Mouse (Mus musculus): ENCODE data around the gene Swsap1. TPM values are rescaled to one million over a fixed set of nuclear protein-coding genes. Genes with fewer than 3 reads are reported as not detected.

The Swsap1 gene
- polyA plus RNA-seq, 1 experiment from 2014 or later, result 22.5 TPM

GRCm38 (mm10) chr9:21923036-21923435, 32.5 kb upstream of the Swsap1 start:
- DNase-seq (ENCODE audit: low spot score) (no peak), ATAC-seq (ENCODE audit: insufficient read depth, low FRiP score, low TSS enrichment) (no peak)
- no peaks in the 10 kb centered on the region for H3K27me3 ChIP-seq (ENCODE audit: control insufficient read depth, insufficient read depth, low read length)

GRCm38 (mm10) chr9:21923490-21924098, 32.0 kb upstream of the Swsap1 start:
- H3K9ac ChIP-seq (ENCODE audit: low read length), result no peak overlapping the region
- ATAC-seq (ENCODE audit: insufficient read depth, low FRiP score, low TSS enrichment), result no peak
- 79% methylated on average over 3 of the region's 3 CpGs for WGBS
- no peak overlapping the region for H3K4me2 ChIP-seq (ENCODE audit: low read depth)
- no peak overlapping the region for H3K4me3 ChIP-seq (ENCODE audit: low read depth, low read length)
- no peaks in the 10 kb centered on the region for H3K9me3 ChIP-seq (ENCODE audit: control insufficient read depth, low read length)
- no peaks in the 10 kb centered on the region for H3K27me3 ChIP-seq (ENCODE audit: control insufficient read depth, insufficient read depth, low read length)
- no peaks in the 10 kb centered on the region for H3K4me1 ChIP-seq (ENCODE audit: control insufficient read depth, insufficient read depth, low read length)
- no peak for DNase-seq (ENCODE audit: low spot score)
- H3K27ac ChIP-seq (ENCODE audit: low read depth, low read length), result no peak overlapping the region
- H3K36me3 ChIP-seq (ENCODE audit: control insufficient read depth, insufficient read depth, low read length), result no peaks in the 10 kb centered on the region

More at GRCm38 (mm10) chr9:21923036-21923435, 32.5 kb upstream of the Swsap1 start:
- WGBS, result 84% methylated on average over 4 of the region's 4 CpGs
- Histone ChIP-seq H3K4me3 (ENCODE audit: low read depth, low read length) (no peak overlapping the region), H3K9me3 (ENCODE audit: control insufficient read depth, low read length) (no peaks in the 10 kb centered on the region), H3K4me2 (ENCODE audit: low read depth) (no peak overlapping the region), H3K27ac (ENCODE audit: low read depth, low read length) (no peak overlapping the region), H3K9ac (ENCODE audit: low read length) (no peak overlapping the region), H3K36me3 (ENCODE audit: control insufficient read depth, insufficient read depth, low read length) (no peaks in the 10 kb centered on the region), H3K4me1 (ENCODE audit: control insufficient read depth, insufficient read depth, low read length) (no peaks in the 10 kb centered on the region)

GRCm38 (mm10) chr9:21924099-21924493, 31.5 kb upstream of the Swsap1 start:
- 90% methylated on average over 6 of the region's 6 CpGs for WGBS
- Histone ChIP-seq H3K4me3 (ENCODE audit: low read depth, low read length) (no peak overlapping the region), H3K27ac (ENCODE audit: low read depth, low read length) (no peak overlapping the region), H3K36me3 (ENCODE audit: control insufficient read depth, insufficient read depth, low read length) (no peaks in the 10 kb centered on the region), H3K9me3 (ENCODE audit: control insufficient read depth, low read length) (no peaks in the 10 kb centered on the region), H3K27me3 (ENCODE audit: control insufficient read depth, insufficient read depth, low read length) (no peaks in the 10 kb centered on the region), H3K4me2 (ENCODE audit: low read depth) (no peak overlapping the region), H3K4me1 (ENCODE audit: control insufficient read depth, insufficient read depth, low read length) (no peaks in the 10 kb centered on the region), H3K9ac (ENCODE audit: low read length) (no peak overlapping the region)
- no peak for DNase-seq (ENCODE audit: low spot score)
- ATAC-seq (ENCODE audit: insufficient read depth, low FRiP score, low TSS enrichment), result no peak

- no peak overlapping the region for H3K4me3 ChIP-seq (ENCODE audit: low read depth, low read length)
- DNase-seq (ENCODE audit: low spot score) (no peak), ATAC-seq (ENCODE audit: insufficient read depth, low FRiP score, low TSS enrichment) (no peak)
- no peaks in the 10 kb centered on the region for H3K36me3 ChIP-seq (ENCODE audit: control insufficient read depth, insufficient read depth, low read length)
- H3K27me3 ChIP-seq (ENCODE audit: control insufficient read depth, insufficient read depth, low read length), result no peaks in the 10 kb centered on the region
- 90% methylated on average over 3 of the region's 3 CpGs for WGBS
- H3K9ac ChIP-seq (ENCODE audit: low read length), result no peak overlapping the region
- H3K9me3 ChIP-seq (ENCODE audit: control insufficient read depth, low read length), result no peaks in the 10 kb centered on the region
- H3K4me2 ChIP-seq (ENCODE audit: low read depth), result no peak overlapping the region
- H3K27ac ChIP-seq (ENCODE audit: low read depth, low read length), result no peak overlapping the region
- no peaks in the 10 kb centered on the region for H3K4me1 ChIP-seq (ENCODE audit: control insufficient read depth, insufficient read depth, low read length)
Measured at GRCm38 (mm10) chr9:21925034-21925433, 30.5 kb upstream of the Swsap1 start.

- Histone ChIP-seq H3K36me3 (ENCODE audit: control insufficient read depth, insufficient read depth, low read length) (no peaks in the 10 kb centered on the region), H3K4me3 (ENCODE audit: low read depth, low read length) (no peak overlapping the region), H3K27ac (ENCODE audit: low read depth, low read length) (no peak overlapping the region), H3K9me3 (ENCODE audit: control insufficient read depth, low read length) (no peaks in the 10 kb centered on the region), H3K4me1 (ENCODE audit: control insufficient read depth, insufficient read depth, low read length) (no peaks in the 10 kb centered on the region), H3K4me2 (ENCODE audit: low read depth) (no peak overlapping the region), H3K27me3 (ENCODE audit: control insufficient read depth, insufficient read depth, low read length) (no peaks in the 10 kb centered on the region), H3K9ac (ENCODE audit: low read length) (no peak overlapping the region)
- WGBS, result 96% methylated on average over 1 of the region's 1 CpGs
- no peak for DNase-seq (ENCODE audit: low spot score)
- no peak for ATAC-seq (ENCODE audit: insufficient read depth, low FRiP score, low TSS enrichment)
Measured at GRCm38 (mm10) chr9:21925506-21925905, 30.0 kb upstream of the Swsap1 start.

GRCm38 (mm10) chr9:21926155-21926554, 29.4 kb upstream of the Swsap1 start:
- Histone ChIP-seq H3K27me3 (ENCODE audit: control insufficient read depth, insufficient read depth, low read length) (no peaks in the 10 kb centered on the region), H3K27ac (ENCODE audit: low read depth, low read length) (no peak overlapping the region), H3K4me3 (ENCODE audit: low read depth, low read length) (no peak overlapping the region), H3K9ac (ENCODE audit: low read length) (no peak overlapping the region), H3K4me2 (ENCODE audit: low read depth) (0 out of 2 replicates have a peak overlapping the region, but pooled peaks have one; percentile 39), H3K36me3 (ENCODE audit: control insufficient read depth, insufficient read depth, low read length) (no peaks in the 10 kb centered on the region), H3K4me1 (ENCODE audit: control insufficient read depth, insufficient read depth, low read length) (no peaks in the 10 kb centered on the region), H3K9me3 (ENCODE audit: control insufficient read depth, low read length) (no peaks in the 10 kb centered on the region)
- DNase-seq (ENCODE audit: low spot score) (no peak), ATAC-seq (ENCODE audit: insufficient read depth, low FRiP score, low TSS enrichment) (no peak)
- WGBS, result 83% methylated on average over 6 of the region's 6 CpGs

DNA sequence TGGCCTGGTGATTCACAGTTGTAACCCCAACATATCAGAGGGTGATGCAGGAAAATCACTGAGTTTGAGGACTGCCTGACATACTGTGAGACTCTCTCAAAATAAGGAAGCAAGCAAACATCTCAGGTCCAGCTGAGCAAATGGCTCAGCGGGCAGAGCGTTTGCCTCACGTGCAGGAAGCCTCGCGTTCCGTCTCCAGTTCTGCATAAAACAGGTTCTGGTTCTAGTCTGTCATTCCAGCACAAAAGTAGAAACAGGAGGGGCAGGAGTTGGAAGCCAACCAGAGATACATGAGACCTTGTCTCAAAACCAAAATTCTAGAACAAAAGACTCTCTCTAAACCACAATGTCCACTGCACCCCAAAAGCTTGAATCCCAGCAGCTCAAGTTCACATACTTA, 28.8 kb upstream of the Swsap1 start:
- H3K9me3 ChIP-seq (ENCODE audit: control insufficient read depth, low read length), result no peaks in the 10 kb centered on the region
- no peaks in the 10 kb centered on the region for H3K4me1 ChIP-seq (ENCODE audit: control insufficient read depth, insufficient read depth, low read length)
- H3K36me3 ChIP-seq (ENCODE audit: control insufficient read depth, insufficient read depth, low read length), result no peaks in the 10 kb centered on the region
- H3K4me2 ChIP-seq (ENCODE audit: low read depth), result peak overlapping the region; percentile 39
- H3K4me3 ChIP-seq (ENCODE audit: low read depth, low read length), result peak overlapping the region; percentile 41
- WGBS, result 3% methylated on average over 6 of the region's 6 CpGs
- peak overlapping the region; percentile 58 for H3K9ac ChIP-seq (ENCODE audit: low read length)
- H3K27ac ChIP-seq (ENCODE audit: low read depth, low read length), result no peak overlapping the region
- no peak for DNase-seq (ENCODE audit: low spot score)
- ATAC-seq (ENCODE audit: insufficient read depth, low FRiP score, low TSS enrichment), result no peak; the same call in 1 of the 2 replicates
- no peaks in the 10 kb centered on the region for H3K27me3 ChIP-seq (ENCODE audit: control insufficient read depth, insufficient read depth, low read length)

DNA sequence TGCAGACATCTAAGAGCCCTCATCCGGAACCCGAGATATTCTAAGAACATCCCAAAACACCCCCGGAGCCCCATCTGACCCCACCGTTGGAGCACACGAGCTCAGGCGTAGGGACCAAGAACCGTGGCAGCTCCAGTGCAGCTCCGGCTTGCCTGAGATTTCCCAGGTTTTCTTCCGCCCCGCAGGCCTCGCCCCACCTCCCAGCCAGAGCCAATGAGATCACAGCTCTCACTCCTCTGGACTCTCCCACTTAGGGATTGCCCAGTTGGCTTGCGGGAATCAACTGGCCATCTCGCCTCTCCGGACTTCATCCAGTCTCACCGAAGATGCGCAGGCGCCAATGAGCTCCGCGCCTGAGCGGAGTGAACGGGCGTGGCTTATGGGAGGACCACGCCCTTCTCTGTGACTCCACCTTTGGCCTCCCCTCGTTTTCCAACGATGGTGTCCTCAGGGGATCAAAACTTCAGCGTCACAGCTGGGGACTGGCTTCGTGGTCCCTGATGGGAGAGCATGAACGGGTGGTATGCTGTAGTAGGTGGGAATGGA, 28.3 kb upstream of the Swsap1 start, which contains the start of the genes Ccdc159 and Tmem205:
Ccdc159 (plus strand) TSS at position 264 of the 546 bp plus-strand sequence.
Tmem205 (minus strand) TSS at position 349 of the 546 bp plus-strand sequence.
- peak; percentile 96 for DNase-seq (ENCODE audit: low spot score)
- Histone ChIP-seq H3K27me3 (ENCODE audit: control insufficient read depth, insufficient read depth, low read length) (no peaks in the 10 kb centered on the region), H3K4me1 (ENCODE audit: control insufficient read depth, insufficient read depth, low read length) (no peaks in the 10 kb centered on the region), H3K9ac (ENCODE audit: low read length) (peak within 1 kb of the TSS; percentile 58), H3K9me3 (ENCODE audit: control insufficient read depth, low read length) (no peaks in the 10 kb centered on the region), H3K4me3 (ENCODE audit: low read depth, low read length) (peak within 1 kb of the TSS; percentile 41), H3K4me2 (ENCODE audit: low read depth) (peak within 1 kb of the TSS; percentile 39), H3K36me3 (ENCODE audit: control insufficient read depth, insufficient read depth, low read length) (no peaks in the 10 kb centered on the region), H3K27ac (ENCODE audit: low read depth, low read length) (no peak within 1 kb of the TSS)
- ATAC-seq (ENCODE audit: insufficient read depth, low FRiP score, low TSS enrichment), result peak; percentile 98
- under 1% methylated on average over 28 of the region's 28 CpGs for WGBS

- no peak for ATAC-seq (ENCODE audit: insufficient read depth, low FRiP score, low TSS enrichment)
- H3K9me3 ChIP-seq (ENCODE audit: control insufficient read depth, low read length), result no peaks in the 10 kb centered on the region
- no peaks in the 10 kb centered on the region for H3K27me3 ChIP-seq (ENCODE audit: control insufficient read depth, insufficient read depth, low read length)
- DNase-seq (ENCODE audit: low spot score), result no peak
- H3K27ac ChIP-seq (ENCODE audit: low read depth, low read length), result no peak overlapping the region
- no peaks in the 10 kb centered on the region for H3K36me3 ChIP-seq (ENCODE audit: control insufficient read depth, insufficient read depth, low read length)
- H3K4me2 ChIP-seq (ENCODE audit: low read depth), result no peak overlapping the region
- H3K9ac ChIP-seq (ENCODE audit: low read length), result no peak overlapping the region
- WGBS, result 82% methylated on average over 3 of the region's 3 CpGs
- H3K4me3 ChIP-seq (ENCODE audit: low read depth, low read length), result no peak overlapping the region
- no peaks in the 10 kb centered on the region for H3K4me1 ChIP-seq (ENCODE audit: control insufficient read depth, insufficient read depth, low read length)
Measured at GRCm38 (mm10) chr9:21929208-21929607, 26.3 kb upstream of the Swsap1 start.

Measured in neural tube, embryonic 11.5 days (tissue).